Mouse (Mus musculus): ENCODE measurements around the gene Gm9821.

DNA sequence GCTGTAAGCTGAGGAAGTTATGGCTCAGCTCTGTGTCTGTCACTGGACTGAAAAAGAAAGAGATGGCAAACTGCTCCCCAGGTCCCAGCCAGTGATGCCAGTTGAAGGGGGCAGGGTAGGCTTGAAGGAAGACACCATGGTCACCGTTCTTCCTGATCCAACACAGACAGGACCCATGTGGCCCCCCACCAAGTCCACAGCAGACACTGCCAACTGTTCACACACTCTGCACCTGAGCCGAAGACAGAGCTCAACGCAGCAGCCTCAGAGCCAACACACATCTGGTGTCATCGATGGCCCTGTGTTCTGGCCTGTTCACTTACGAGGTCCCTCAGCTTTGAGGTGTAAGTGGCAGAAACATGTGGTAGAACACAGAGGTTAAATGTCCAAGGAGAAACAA lies 15.0 kb downstream of the Gm9821 start:
- TF ChIP-seq POLR2A (IDR thresholded peaks at IDR 0.05; ENCODE audit: extremely low read depth, insufficient read depth, low read length), result no peak
- TF ChIP-seq CTCF (IDR thresholded peaks at IDR 0.05; ENCODE audit: low read depth, low read length), result no peak

Data from liver, adult 2 months (tissue).